Mouse (Mus musculus) stomach, embryonic 16.5 days (tissue): ENCODE measurements around the gene Srcap. TPM values are rescaled to one million over a fixed set of nuclear protein-coding genes. Genes with fewer than 3 reads are reported as not detected.
"Not testable (repeated sequence)": the region's sequence is repeated elsewhere in the genome, so short reads cannot be mapped to it uniquely, and the experiment has no call there.

ENCODE experiments used
- ATAC-seq: fragments of 200-750 bp; cut with Nextera tagmentation; 2 replicates; pipeline ENCODE4 v1.8.0; 2017; ENCODE audit warnings: moderate number of reproducible peaks, moderate TSS enrichment; ENCODE audit not compliant: insufficient read depth, low FRiP score
- H3K27ac ChIP-seq: fragments of 300-500 bp; sonication (generic); 2 replicates; pipeline ENCODE4 v1.5.1; 2014; ENCODE audit warnings: low read length
- H3K27me3 ChIP-seq: fragments of 300-500 bp; sonication (generic); 2 replicates; pipeline ENCODE4 v1.6.1; 2014; ENCODE audit warnings: low read length, control low read depth, mixed read lengths; ENCODE audit not compliant: control insufficient read depth, insufficient read depth
- H3K36me3 ChIP-seq: fragments of 300-500 bp; sonication (generic); 2 replicates; pipeline ENCODE4 v1.6.1; 2014; ENCODE audit warnings: low read length; ENCODE audit not compliant: control insufficient read depth, insufficient read depth
- H3K4me1 ChIP-seq: fragments of 300-500 bp; sonication (generic); 2 replicates; pipeline ENCODE4 v1.6.1; 2014; ENCODE audit warnings: low read length, control low read depth, mixed read lengths; ENCODE audit not compliant: control insufficient read depth, insufficient read depth
- H3K4me2 ChIP-seq: fragments of 300-500 bp; sonication (generic); 2 replicates; pipeline ENCODE4 v1.6.1; 2014; ENCODE audit warnings: low read depth, low read length, mixed read lengths
- H3K4me3 ChIP-seq: fragments of 300-500 bp; sonication (generic); replicated peaks from 2 replicates; pipeline ENCODE4 v1.5.1; 2014; ENCODE audit warnings: mild to moderate bottlenecking, low read length
- H3K9ac ChIP-seq: fragments of 300-500 bp; sonication (generic); 2 replicates; pipeline ENCODE4 v1.6.1; 2014; ENCODE audit warnings: low read length
- H3K9me3 ChIP-seq: fragments of 300-500 bp; sonication (generic); replicated peaks from 2 replicates; pipeline ENCODE4 v1.6.1; 2016; ENCODE audit warnings: low read length, control low read depth; ENCODE audit not compliant: control insufficient read depth
- WGBS: fragments of 180-500 bp; shearing (Covaris S2); extraction: QIAGEN DNeasy Blood & Tissue Kit; methylation state at CpG from one replicate; pipeline ENCODE4 v1.1.7; 2014; 5-methylcytosine and 5-hydroxymethylcytosine counted together
- polyA plus RNA-seq: library from polyadenylated mRNA; unstranded; fragments of >200 nt; fragmentation: Nextera tagmentation; extraction: Ambion mirVana; gene quantifications from 2 replicates; pipeline ENCODE4 v1.2.1, GENCODE M21; 2015

Gene Srcap
- polyA plus RNA-seq, 1 experiment from 2014 or later: 32.4 TPM

DNA sequence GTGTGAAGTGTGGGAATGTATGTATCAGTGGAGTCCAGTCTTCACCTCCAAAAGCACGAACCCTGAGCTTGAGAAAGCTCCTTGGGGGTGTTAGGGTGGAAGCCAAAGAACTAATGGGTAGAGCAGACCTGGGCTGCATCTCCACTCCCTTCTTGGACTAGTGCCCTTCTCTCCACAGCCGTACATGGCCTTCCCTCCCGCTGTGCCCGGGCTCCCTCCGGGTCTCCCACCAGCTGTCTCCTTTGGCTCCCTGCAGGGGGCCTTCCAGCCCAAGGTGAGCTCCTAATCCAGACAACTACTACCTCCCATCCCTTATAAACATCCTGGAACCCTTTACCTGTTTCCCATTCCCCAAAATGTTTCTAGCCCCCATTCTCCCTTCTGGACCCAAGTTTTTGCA, 26.4 kb upstream of the Srcap start:
- no peaks in the 10 kb centered on the region for H3K27me3 ChIP-seq
- H3K4me3 ChIP-seq: no peak overlapping the region
- WGBS: 85% methylated on average over 5 of the region's 5 CpGs
- H3K4me2 ChIP-seq: no peak overlapping the region
- peaks cover 35% of the 10 kb centered on the region for H3K36me3 ChIP-seq
- no peak overlapping the region for H3K9ac ChIP-seq
- no peaks in the 10 kb centered on the region for H3K9me3 ChIP-seq
- ATAC-seq: no peak
- peaks cover 7% of the 10 kb centered on the region; the same call in 1 of the 2 replicates for H3K4me1 ChIP-seq
- no peak overlapping the region for H3K27ac ChIP-seq

DNA sequence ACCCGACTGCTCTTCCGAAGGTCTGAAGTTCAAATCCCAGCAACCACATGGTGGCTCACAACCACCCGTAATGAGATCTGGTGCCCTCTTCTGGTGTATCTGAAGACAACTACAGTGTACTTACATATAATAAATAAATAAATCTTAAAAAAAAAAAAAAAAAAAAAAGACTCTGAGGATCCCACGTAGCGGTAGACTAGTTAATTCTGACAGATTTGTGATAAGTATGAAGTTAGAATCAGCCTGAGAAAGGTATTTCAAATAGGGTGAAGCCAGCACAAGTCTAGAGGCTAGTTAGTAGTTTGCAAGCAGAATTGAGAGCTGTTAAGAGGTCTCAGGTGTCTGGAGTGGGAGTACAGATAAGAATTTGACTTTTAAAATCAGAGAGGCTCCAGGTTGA, 23.4 kb upstream of the Srcap start:
- H3K27me3 ChIP-seq, H3K4me2 ChIP-seq, H3K9ac ChIP-seq, H3K9me3 ChIP-seq, H3K4me1 ChIP-seq, H3K4me3 ChIP-seq, ATAC-seq, H3K27ac ChIP-seq: not testable (repeated sequence)
- H3K36me3 ChIP-seq: peaks cover 38% of the 10 kb centered on the region
- 87% methylated on average over 4 of the region's 5 CpGs for WGBS

DNA sequence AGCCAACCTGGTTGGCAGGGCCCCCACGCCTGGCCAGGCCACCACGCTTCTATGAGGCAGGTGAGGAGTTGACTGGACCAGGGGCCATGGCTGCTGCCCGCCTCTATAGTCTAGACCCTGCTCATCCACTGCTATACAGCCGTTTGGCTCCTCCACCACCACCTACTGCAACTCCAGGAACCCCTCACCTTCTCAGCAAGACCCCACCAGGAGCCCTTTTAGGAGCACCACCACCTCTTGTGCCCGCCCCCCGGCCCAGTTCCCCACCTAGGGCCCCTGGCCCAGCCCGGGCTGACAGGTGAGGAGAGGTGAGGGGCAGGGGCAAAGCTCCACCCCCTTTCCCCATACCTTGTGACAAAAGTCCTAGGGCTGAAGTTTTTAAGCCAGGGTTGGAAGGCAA, 21.8 kb upstream of the Srcap start:
- peaks cover 30% of the 10 kb centered on the region for H3K36me3 ChIP-seq
- H3K4me1 ChIP-seq: no peaks in the 10 kb centered on the region
- ATAC-seq: no peak
- H3K27ac ChIP-seq: no peak overlapping the region
- 89% methylated on average over 7 of the region's 7 CpGs for WGBS
- no peaks in the 10 kb centered on the region for H3K9me3 ChIP-seq
- H3K9ac ChIP-seq: no peak overlapping the region
- H3K27me3 ChIP-seq: no peaks in the 10 kb centered on the region
- no peak overlapping the region for H3K4me3 ChIP-seq
- H3K4me2 ChIP-seq: no peak overlapping the region

DNA sequence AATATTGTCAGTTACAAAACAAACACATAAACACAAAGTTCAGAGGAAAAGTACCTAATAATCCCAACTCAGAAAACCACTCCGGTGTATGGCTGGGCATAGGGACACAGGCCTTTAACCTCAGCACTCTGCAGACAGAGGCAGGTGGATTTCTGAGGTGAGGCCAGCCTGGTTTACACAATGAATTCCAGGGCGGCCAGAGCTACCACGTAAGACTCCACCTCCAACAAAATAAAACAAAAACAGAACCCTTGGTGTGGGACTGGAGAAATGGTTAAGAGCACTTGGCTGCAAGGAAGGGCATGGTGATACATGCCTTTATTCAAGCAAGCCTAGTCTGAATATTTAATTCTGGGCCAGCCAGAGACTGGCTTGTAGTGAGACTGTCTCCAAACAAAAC, 19.9 kb upstream of the Srcap start:
- H3K36me3 ChIP-seq: peaks cover 18% of the 10 kb centered on the region
- no peak overlapping the region for H3K4me2 ChIP-seq
- 73% methylated on average over 3 of the region's 3 CpGs for WGBS

DNA sequence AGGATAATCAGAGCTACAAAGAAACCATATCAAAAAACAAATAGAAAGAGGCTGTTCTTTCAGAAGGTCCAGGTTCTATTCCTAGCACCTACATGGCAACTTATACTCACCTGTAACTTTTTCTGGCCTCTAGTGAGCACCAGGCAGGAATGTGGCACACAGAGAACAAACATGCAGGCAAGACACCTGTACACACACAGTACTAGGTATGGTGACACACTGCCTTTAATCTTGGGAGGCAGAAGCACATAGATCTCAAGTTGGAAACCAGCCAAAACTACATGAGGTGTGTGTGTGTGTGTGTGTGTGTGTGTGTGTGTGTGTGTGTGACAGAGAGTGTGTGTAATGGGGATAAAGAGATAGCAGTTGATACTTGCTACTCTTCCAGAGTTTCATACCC, 17.1 kb upstream of the Srcap start:
- H3K4me3 ChIP-seq: no peak overlapping the region
- no peaks in the 10 kb centered on the region for H3K27me3 ChIP-seq
- H3K9ac ChIP-seq: no peak overlapping the region
- no peaks in the 10 kb centered on the region for H3K9me3 ChIP-seq
- no peak overlapping the region for H3K27ac ChIP-seq
- H3K4me1 ChIP-seq: no peaks in the 10 kb centered on the region
- ATAC-seq: peak; percentile 19; the same call in 1 of the 2 replicates
- H3K36me3 ChIP-seq: peaks cover 10% of the 10 kb centered on the region
- no peak overlapping the region for H3K4me2 ChIP-seq

More for the DNA sequence above, 19.9 kb upstream of the Srcap start:
- Histone ChIP-seq H3K4me3 (no peak overlapping the region), H3K9me3 (no peaks in the 10 kb centered on the region), H3K27ac (no peak overlapping the region), H3K27me3 (no peaks in the 10 kb centered on the region), H3K4me1 (no peaks in the 10 kb centered on the region), H3K9ac (no peak overlapping the region)
- ATAC-seq: no peak

DNA sequence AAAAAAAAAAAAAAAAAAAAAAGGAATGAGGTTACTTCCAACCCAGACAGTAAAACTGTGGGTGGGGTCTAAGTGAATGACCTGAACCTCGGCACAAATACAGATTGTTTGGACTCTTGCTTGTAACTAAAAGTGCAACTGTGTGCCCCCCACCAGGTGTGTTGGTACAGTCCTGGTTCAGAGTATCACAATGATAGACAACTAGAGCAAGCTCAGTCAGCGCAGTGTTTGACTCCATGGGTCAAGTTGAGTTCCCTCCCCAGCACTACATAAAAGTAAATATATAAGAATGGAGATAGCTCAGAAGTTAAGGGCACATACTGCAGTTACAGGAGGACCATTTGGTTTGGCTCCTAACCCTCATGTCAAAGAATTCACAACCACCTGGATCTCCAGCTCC, 14.4 kb upstream of the Srcap start:
- no peak for ATAC-seq
- Histone ChIP-seq H3K4me2 (no peak overlapping the region), H3K4me3 (no peak overlapping the region), H3K9ac (no peak overlapping the region), H3K27me3 (no peaks in the 10 kb centered on the region), H3K4me1 (no peaks in the 10 kb centered on the region), H3K9me3 (no peaks in the 10 kb centered on the region), H3K27ac (no peak overlapping the region), H3K36me3 (no peaks in the 10 kb centered on the region)
- 55% methylated on average over 2 of the region's 2 CpGs for WGBS

DNA sequence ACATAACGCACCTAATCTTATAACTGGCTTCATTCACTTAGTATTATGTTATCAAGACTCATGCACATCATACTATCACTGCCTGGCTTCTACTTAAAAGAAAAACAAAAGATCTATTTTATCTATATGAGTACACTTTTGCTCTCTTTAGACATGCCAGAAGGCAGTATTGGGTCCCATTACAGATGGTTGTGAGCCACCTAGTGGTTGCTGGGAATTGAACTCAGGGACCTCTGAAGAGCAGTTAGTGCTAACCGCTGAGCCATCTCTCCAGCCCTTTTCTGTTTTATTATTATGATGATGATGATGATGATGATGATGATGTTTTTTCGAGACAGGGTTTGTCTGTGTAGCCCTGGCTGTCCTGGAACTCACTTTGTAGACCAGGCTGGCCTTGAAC, 13.4 kb upstream of the Srcap start:
- Histone ChIP-seq H3K9ac (no peak overlapping the region), H3K4me3 (no peak overlapping the region), H3K27ac (no peak overlapping the region), H3K4me1 (no peaks in the 10 kb centered on the region), H3K4me2 (no peak overlapping the region), H3K27me3 (no peaks in the 10 kb centered on the region), H3K36me3 (no peaks in the 10 kb centered on the region), H3K9me3 (no peaks in the 10 kb centered on the region)
- ATAC-seq: no peak
- 41% methylated on average over 3 of the region's 3 CpGs for WGBS

DNA sequence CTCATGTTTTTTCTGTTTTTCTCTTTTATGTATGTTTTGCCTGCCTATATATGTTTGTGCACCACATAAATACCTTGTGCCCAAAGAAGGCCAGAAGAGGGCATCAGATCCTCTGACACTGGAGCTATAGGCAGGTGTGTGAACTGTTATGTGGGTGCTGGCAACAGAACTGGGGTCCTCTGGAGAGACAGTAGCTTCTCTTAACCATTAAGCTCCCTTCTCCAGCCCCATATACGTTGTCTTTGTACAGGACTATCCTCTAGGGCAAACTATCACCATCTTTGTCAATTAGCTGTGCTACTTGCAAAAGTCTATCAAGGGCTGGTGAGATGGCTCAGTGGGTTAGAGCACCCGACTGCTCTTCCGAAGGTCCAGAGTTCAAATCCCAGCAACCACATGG, 3.5 kb upstream of the Srcap start:
- WGBS: 92% methylated on average over 3 of the region's 3 CpGs
- Histone ChIP-seq H3K9ac (no peak overlapping the region), H3K27me3 (no peaks in the 10 kb centered on the region), H3K4me1 (peaks cover 7% of the 10 kb centered on the region; the same call in 1 of the 2 replicates), H3K4me3 (no peak overlapping the region), H3K4me2 (no peak overlapping the region), H3K36me3 (no peaks in the 10 kb centered on the region), H3K9me3 (no peaks in the 10 kb centered on the region), H3K27ac (no peak overlapping the region)
- ATAC-seq: no peak

DNA sequence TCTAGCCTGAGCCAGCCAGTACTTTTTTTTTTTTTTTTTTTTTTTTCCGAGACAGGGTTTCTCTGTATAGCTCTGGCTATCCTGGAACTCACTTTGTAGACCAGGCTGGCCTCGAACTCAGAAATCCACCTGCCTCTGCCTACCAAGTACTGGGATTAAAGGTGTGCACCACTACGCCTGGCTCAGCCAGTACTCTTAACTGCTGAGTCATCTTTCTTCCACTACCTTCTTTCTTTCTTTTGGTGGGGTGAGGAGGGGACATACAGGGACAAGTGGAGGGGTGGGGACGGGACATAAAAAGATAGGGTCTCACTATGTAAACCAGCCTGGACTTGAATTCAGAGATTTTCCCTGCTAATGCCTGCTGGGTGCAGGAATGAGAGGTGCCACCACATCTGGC, 2.0 kb upstream of the Srcap start:
- H3K9me3 ChIP-seq, H3K9ac ChIP-seq, H3K36me3 ChIP-seq, ATAC-seq, H3K27ac ChIP-seq, H3K4me3 ChIP-seq, H3K27me3 ChIP-seq, H3K4me2 ChIP-seq: not testable (repeated sequence)
- WGBS: 86% methylated on average over 3 of the region's 4 CpGs
- peaks cover 17% of the 10 kb centered on the region for H3K4me1 ChIP-seq

DNA sequence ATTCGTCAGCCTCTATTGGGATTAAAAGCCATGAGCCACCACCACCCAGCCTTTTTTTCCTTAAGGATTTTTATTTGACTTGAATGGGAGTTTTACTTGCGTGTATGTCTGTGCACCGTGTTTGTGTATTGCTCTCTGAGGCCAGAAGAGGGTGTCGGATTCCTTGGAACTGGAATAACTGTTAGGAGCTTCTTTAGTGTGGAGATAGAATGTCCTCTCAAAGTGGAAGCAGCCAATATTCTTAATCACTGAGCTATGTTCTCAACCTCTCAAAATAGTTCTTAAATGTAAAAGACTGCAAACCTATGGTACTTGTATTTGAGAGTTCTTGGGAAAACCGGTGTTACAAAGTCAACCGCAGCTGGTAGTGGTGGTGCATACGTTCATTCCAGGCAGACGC, 542 bp upstream of the Srcap start:
- H3K4me1 ChIP-seq: peaks cover 17% of the 10 kb centered on the region
- no peaks in the 10 kb centered on the region for H3K27me3 ChIP-seq
- peaks cover 5% of the 10 kb centered on the region; the same call in 1 of the 2 replicates for H3K36me3 ChIP-seq
- peak overlapping the region; percentile 94; the same call in 1 of the 2 replicates for H3K9ac ChIP-seq
- ATAC-seq: no peak
- 28% methylated on average over 8 of the region's 8 CpGs for WGBS
- H3K9me3 ChIP-seq: no peaks in the 10 kb centered on the region
- peak overlapping the region; percentile 99 for H3K27ac ChIP-seq
- peak overlapping the region; percentile 91 for H3K4me3 ChIP-seq
- H3K4me2 ChIP-seq: peak overlapping the region; percentile 47
